Mouse (Mus musculus) E14TG2a.4 (cell line): Measurements from ENCODE around the gene Ninl.

ENCODE experiments used
- CTCF ChIP-seq: conservative IDR thresholded peaks from 2 replicates; pipeline ENCODE4 v1.5.1; 2014; ENCODE audit warnings: low read length
- POU5F1 ChIP-seq: IDR thresholded peaks from 2 replicates; pipeline ENCODE4 v1.6.1; 2014; ENCODE audit warnings: low read length, borderline replicate concordance

- no peak for TF ChIP-seq CTCF
- no peak for TF ChIP-seq POU5F1
These were observed 138.8 kb downstream of the Ninl start for GRCm38 (mm10) chr2:150900341-150900740.
